Mouse (Mus musculus): ENCODE results near the gene Klc1. TPM values are rescaled to one million over a fixed set of nuclear protein-coding genes. Genes with fewer than 3 reads are reported as not detected.
A peak's percentile ranks its signal among the peaks of the same experiment; 100 is the strongest.
"Not testable (repeated sequence)": the region's sequence is repeated elsewhere in the genome, so short reads cannot be mapped to it uniquely, and the experiment has no call there.

Klc1 gene
- polyA plus RNA-seq, 1 experiment from 2014 or later: 282 TPM

DNA sequence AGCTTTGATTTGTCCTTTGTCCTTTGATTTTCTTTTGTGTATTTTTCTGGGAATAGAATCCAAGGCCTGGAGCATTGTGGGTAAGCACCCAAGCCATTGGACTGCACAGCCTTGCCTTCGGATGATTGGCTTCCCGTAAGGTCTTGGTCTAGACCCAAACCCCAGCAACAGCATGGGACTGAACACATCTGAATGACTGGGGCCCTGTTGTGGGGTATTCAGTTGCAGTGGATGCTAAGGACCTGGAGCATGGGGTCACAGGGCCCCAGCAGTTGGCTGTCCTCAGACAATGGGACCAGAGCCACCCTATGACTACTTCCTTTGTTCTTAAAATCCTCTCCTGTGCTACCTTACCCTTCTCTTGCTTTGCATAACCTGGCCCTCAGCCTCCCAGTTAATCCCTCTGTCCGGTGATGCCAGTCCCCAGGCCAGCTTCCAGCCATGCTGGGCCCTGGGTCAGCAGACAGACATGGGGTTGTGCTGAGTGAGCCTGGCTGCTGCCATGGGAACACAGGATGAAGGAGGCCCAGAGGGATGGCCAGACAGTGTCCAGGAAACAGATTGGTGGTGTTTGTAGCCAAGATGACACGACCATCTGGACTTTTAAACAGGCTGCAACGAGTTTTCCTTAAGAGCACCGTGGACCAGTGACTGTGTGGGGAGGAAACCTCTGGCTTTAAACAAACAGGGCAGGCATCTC lies 33.9 kb upstream of the Klc1 start:
- H3K4me2 ChIP-seq: no peak overlapping the region
- no peak for DNase-seq (ENCODE audit: low spot score, missing footprints)
- peak; percentile 82 for ATAC-seq (ENCODE audit: low FRiP score)
- peak overlapping the region; percentile 50 for H3K27ac ChIP-seq (ENCODE audit: low read depth, low read length)
- peak overlapping the region; percentile 33; the same call in 1 of the 2 replicates for H3K9ac ChIP-seq (ENCODE audit: low read length)
- WGBS: 27% methylated on average over 6 of the region's 6 CpGs
- H3K4me1 ChIP-seq (ENCODE audit: control insufficient read depth, insufficient read depth, low read length): peaks cover 13% of the 10 kb centered on the region
- H3K9me3 ChIP-seq (ENCODE audit: control insufficient read depth, low read length): no peaks in the 10 kb centered on the region
- H3K36me3 ChIP-seq (ENCODE audit: control insufficient read depth, insufficient read depth, low read length): no peaks in the 10 kb centered on the region
- no peak overlapping the region for H3K4me3 ChIP-seq (ENCODE audit: low read depth, low read length)
- no peaks in the 10 kb centered on the region for H3K27me3 ChIP-seq (ENCODE audit: control insufficient read depth, insufficient read depth, low read length)

DNA sequence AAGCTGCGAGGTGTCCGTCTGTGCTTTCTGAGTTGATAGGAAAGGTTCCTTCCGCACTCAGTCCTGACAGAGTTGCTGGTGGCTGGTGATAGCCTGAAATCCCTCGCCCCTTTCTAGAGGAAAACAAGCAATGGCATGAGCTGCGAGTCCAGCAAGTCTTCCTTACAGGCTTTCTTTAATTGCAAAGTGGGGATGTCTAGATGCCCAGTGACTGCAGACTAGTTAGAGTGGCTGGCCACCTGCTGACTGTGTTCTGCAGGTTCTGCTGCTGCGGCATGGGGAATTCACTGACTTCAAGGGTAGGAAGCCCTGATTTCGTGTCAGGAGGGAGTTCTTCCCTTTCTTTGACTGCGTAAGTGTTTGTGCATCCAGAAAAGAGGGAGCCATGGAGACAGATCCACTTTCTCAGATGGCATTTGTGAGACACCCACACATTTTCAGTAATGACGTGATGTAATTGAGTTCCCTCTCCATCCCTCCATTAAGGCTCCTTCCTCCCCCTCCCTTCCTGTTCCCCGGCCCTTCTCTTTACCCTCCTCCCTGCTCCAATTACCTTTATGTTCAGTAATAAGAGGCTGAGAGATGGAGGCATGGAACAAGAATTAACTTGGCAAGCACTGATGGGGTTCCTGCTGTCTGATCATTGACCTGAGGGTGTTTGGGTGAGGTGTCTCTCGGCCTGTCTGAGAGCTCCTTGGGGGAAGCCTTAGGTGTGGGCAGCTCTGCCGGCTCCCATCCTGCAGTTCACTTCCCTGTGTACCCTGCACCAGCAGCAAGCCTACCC lies 33.1 kb upstream of the Klc1 start:
- WGBS: 67% methylated on average over 12 of the region's 12 CpGs

DNA sequence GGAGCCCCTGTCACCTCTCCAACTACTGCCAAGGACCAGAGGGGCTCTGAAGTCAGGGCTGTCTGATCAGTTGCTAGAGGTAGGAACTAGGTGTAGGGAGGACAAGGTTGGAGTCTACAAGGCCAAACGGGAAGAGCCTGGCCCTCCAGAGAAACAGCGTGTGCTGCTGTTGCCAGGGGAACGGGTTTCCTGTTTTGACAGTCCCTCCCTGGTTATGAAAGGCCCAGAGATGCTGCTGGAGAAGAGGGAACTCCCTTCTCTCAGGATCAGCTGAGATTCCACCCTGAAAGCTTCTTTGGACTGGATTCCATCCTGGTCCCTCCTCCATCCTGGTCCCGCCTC lies 32.6 kb upstream of the Klc1 start:
- Histone ChIP-seq H3K4me1 (ENCODE audit: control insufficient read depth, insufficient read depth, low read length) (peaks cover 13% of the 10 kb centered on the region), H3K27ac (ENCODE audit: low read depth, low read length) (no peak overlapping the region), H3K4me3 (ENCODE audit: low read depth, low read length) (no peak overlapping the region), H3K9ac (ENCODE audit: low read length) (no peak overlapping the region), H3K4me2 (no peak overlapping the region), H3K27me3 (ENCODE audit: control insufficient read depth, insufficient read depth, low read length) (no peaks in the 10 kb centered on the region), H3K36me3 (ENCODE audit: control insufficient read depth, insufficient read depth, low read length) (no peaks in the 10 kb centered on the region), H3K9me3 (ENCODE audit: control insufficient read depth, low read length) (no peaks in the 10 kb centered on the region)
- ATAC-seq (ENCODE audit: low FRiP score) (no peak), DNase-seq (ENCODE audit: low spot score, missing footprints) (no peak)
- 72% methylated on average over 4 of the region's 4 CpGs for WGBS

More for the DNA sequence above, 33.1 kb upstream of the Klc1 start:
- Histone ChIP-seq H3K9ac (ENCODE audit: low read length) (no peak overlapping the region), H3K27me3 (ENCODE audit: control insufficient read depth, insufficient read depth, low read length) (no peaks in the 10 kb centered on the region), H3K4me2 (no peak overlapping the region), H3K27ac (ENCODE audit: low read depth, low read length) (peak overlapping the region; percentile 50), H3K36me3 (ENCODE audit: control insufficient read depth, insufficient read depth, low read length) (no peaks in the 10 kb centered on the region), H3K9me3 (ENCODE audit: control insufficient read depth, low read length) (no peaks in the 10 kb centered on the region), H3K4me1 (ENCODE audit: control insufficient read depth, insufficient read depth, low read length) (peaks cover 13% of the 10 kb centered on the region), H3K4me3 (ENCODE audit: low read depth, low read length) (no peak overlapping the region)
- no peak for ATAC-seq (ENCODE audit: low FRiP score)
- no peak for DNase-seq (ENCODE audit: low spot score, missing footprints)

DNA sequence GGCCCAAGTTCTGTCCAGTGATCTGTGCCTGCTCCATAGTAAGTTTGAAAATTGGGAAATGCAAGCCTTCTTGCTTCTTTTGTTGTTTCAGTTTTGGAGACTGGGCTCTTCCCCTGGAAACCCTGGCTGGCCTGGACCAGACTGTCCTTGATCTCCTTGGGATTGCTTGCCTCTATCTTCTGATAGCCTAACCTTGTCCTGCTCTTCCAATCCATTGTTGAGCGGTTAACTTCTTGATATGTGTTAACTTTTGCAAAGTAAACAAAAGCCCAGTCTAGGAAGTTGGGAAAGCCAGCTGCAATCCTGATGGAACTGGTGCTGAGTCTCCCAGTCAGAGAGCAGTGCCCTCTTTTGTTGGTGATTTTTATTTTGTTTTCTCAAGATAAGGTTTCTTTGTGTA lies 30.7 kb upstream of the Klc1 start:
- no peak overlapping the region for H3K9ac ChIP-seq (ENCODE audit: low read length)
- DNase-seq (ENCODE audit: low spot score, missing footprints) (no peak), ATAC-seq (ENCODE audit: low FRiP score) (no peak)
- H3K4me1 ChIP-seq (ENCODE audit: control insufficient read depth, insufficient read depth, low read length): peaks cover 13% of the 10 kb centered on the region
- H3K9me3 ChIP-seq (ENCODE audit: control insufficient read depth, low read length): no peaks in the 10 kb centered on the region
- WGBS: 97% methylated on average over 1 of the region's 1 CpGs
- no peak overlapping the region for H3K27ac ChIP-seq (ENCODE audit: low read depth, low read length)
- no peak overlapping the region for H3K4me3 ChIP-seq (ENCODE audit: low read depth, low read length)
- no peaks in the 10 kb centered on the region for H3K27me3 ChIP-seq (ENCODE audit: control insufficient read depth, insufficient read depth, low read length)
- no peak overlapping the region for H3K4me2 ChIP-seq
- H3K36me3 ChIP-seq (ENCODE audit: control insufficient read depth, insufficient read depth, low read length): no peaks in the 10 kb centered on the region

DNA sequence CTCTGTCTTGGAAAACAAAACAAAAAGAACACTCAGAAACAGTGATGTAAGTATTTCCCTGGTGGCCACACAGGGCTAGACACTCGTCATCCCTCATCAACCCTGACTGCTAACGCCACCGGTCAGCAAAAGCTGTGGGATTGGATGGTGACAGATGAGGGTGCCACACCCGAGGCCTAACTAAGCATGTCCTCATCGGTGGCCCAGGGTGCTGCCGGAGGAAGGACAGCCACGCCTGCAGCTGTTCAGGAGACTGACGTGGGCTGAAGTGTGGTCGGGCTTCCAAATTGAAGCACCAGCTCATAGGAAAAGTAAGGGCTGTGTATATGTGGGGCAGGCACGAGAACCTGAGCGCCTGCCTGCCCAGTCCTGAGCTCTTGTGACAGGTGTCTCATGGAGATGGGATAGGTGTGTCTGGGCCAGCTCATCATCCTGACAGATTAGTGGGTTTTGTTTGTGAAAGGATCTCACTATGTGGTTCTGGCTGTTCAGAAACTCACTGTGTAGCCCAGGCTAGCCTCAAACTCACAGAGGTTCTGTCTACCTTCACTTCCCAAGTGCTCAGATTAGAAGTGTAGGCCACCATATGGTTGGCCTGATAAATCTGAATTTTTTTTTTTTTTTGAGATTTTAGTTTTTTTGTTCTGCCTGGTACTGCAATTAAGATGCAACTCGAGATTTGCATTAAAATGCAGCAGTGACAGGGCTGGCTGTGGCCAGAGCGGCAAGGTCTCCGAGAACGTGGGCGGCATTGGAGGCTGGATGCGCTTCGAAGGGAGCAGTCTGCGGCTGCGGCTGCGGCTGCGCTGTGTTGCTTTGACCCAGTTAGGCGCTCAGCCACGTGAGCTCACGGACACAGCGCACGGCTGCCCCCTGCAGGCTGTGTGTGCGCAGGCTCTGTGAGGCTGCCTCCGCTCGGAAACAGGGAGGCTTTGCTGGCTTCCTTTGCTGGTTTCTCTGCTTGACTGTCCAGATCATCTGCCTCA lies 26.5 kb upstream of the Klc1 start:
- H3K4me1 ChIP-seq (ENCODE audit: control insufficient read depth, insufficient read depth, low read length): no peaks in the 10 kb centered on the region
- H3K36me3 ChIP-seq (ENCODE audit: control insufficient read depth, insufficient read depth, low read length): no peaks in the 10 kb centered on the region; the same call in 1 of the 2 replicates
- H3K9me3 ChIP-seq (ENCODE audit: control insufficient read depth, low read length): no peaks in the 10 kb centered on the region
- 33% methylated on average over 30 of the region's 30 CpGs for WGBS
- no peak overlapping the region for H3K4me2 ChIP-seq
- peak; percentile 99 for DNase-seq (ENCODE audit: low spot score, missing footprints)
- no peak overlapping the region for H3K4me3 ChIP-seq (ENCODE audit: low read depth, low read length)
- peak; percentile 91 for ATAC-seq (ENCODE audit: low FRiP score)
- 0 out of 2 replicates have a peak overlapping the region, but pooled peaks have one; percentile 20 for H3K9ac ChIP-seq (ENCODE audit: low read length)
- H3K27me3 ChIP-seq (ENCODE audit: control insufficient read depth, insufficient read depth, low read length): no peaks in the 10 kb centered on the region
- no peak overlapping the region for H3K27ac ChIP-seq (ENCODE audit: low read depth, low read length)

DNA sequence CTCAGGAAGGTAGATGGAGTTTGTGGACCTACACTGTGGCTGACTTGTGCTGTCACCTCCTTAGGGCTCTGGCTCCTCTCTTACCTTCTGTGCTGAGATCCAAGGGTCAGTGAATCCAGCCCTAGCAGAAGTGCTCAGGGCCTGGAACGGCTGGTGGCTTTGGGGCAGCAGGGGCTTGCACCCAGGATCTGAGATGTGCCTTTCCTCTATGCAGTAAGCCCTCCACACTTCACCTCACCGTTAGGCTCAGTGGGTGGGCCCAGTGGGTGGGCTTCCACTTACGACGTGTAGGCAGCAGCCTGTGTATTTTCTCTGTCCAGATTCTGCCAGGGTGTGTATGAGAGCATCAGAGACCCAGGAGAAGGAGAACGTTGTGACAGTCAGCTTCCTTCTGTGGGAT lies 25.7 kb upstream of the Klc1 start:
- ATAC-seq (ENCODE audit: low FRiP score) (peak; percentile 46; the same call in 1 of the 2 replicates), DNase-seq (ENCODE audit: low spot score, missing footprints) (no peak)
- no peaks in the 10 kb centered on the region for H3K9me3 ChIP-seq (ENCODE audit: control insufficient read depth, low read length)
- no peaks in the 10 kb centered on the region; the same call in 1 of the 2 replicates for H3K36me3 ChIP-seq (ENCODE audit: control insufficient read depth, insufficient read depth, low read length)
- no peak overlapping the region for H3K4me3 ChIP-seq (ENCODE audit: low read depth, low read length)
- WGBS: 54% methylated on average over 5 of the region's 5 CpGs
- H3K4me1 ChIP-seq (ENCODE audit: control insufficient read depth, insufficient read depth, low read length): no peaks in the 10 kb centered on the region
- H3K27me3 ChIP-seq (ENCODE audit: control insufficient read depth, insufficient read depth, low read length): no peaks in the 10 kb centered on the region
- peak overlapping the region; percentile 20; the same call in 1 of the 2 replicates for H3K9ac ChIP-seq (ENCODE audit: low read length)
- no peak overlapping the region for H3K4me2 ChIP-seq
- H3K27ac ChIP-seq (ENCODE audit: low read depth, low read length): no peak overlapping the region

DNA sequence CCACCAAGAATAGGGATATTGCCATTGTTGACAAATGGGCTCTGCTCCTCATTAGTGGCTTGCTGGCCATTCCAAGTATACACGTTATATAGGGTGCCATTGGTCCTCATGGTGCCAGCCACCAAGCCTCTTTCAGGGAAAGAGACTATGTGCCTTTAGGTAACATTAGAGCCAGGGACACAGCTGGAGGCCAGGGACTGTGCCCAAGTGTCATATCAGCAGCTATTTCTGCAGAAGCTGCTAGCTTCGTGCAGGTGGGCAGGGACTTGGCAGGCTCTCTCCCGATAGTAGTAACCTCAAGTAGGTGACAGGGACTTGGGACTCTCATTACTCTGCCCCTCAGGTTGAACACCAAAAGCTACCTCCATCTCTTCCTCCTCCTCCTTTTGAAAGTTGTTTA lies 23.7 kb upstream of the Klc1 start:
- Histone ChIP-seq H3K27ac (ENCODE audit: low read depth, low read length) (no peak overlapping the region), H3K9ac (ENCODE audit: low read length) (no peak overlapping the region), H3K4me3 (ENCODE audit: low read depth, low read length) (no peak overlapping the region), H3K27me3 (ENCODE audit: control insufficient read depth, insufficient read depth, low read length) (no peaks in the 10 kb centered on the region), H3K4me2 (no peak overlapping the region), H3K36me3 (ENCODE audit: control insufficient read depth, insufficient read depth, low read length) (no peaks in the 10 kb centered on the region; the same call in 1 of the 2 replicates), H3K4me1 (ENCODE audit: control insufficient read depth, insufficient read depth, low read length) (no peaks in the 10 kb centered on the region), H3K9me3 (ENCODE audit: control insufficient read depth, low read length) (no peaks in the 10 kb centered on the region)
- WGBS: 96% methylated on average over 3 of the region's 3 CpGs
- DNase-seq (ENCODE audit: low spot score, missing footprints) (no peak), ATAC-seq (ENCODE audit: low FRiP score) (no peak)

DNA sequence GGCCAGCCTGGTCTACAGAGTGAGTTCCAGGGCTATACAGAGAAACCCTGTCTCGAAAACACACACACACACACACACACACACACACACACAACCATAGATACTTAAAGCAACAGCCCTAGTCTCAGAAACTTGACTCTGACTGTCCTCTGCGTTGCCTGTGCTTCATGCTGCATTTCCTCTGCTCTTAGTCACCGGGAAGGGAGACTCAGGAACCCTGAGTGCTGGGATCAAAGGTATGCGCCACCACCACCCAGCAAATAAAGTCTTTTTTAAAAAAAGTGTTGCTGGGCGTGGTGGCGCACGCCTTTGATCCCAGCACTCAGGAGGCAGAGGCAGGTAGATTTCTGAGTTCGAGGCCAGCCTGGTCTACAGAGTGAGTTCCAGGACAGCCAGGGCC lies 22.0 kb upstream of the Klc1 start:
- not testable (repeated sequence) for H3K4me3 ChIP-seq (ENCODE audit: low read depth, low read length)

More for the DNA sequence above, 22.0 kb upstream of the Klc1 start:
- peak; percentile 54 for DNase-seq (ENCODE audit: low spot score, missing footprints)
- H3K4me2 ChIP-seq; H3K27me3 ChIP-seq (ENCODE audit: control insufficient read depth, insufficient read depth, low read length); H3K4me1 ChIP-seq (ENCODE audit: control insufficient read depth, insufficient read depth, low read length); H3K36me3 ChIP-seq (ENCODE audit: control insufficient read depth, insufficient read depth, low read length); H3K27ac ChIP-seq (ENCODE audit: low read depth, low read length); ATAC-seq (ENCODE audit: low FRiP score); H3K9ac ChIP-seq (ENCODE audit: low read length); H3K9me3 ChIP-seq (ENCODE audit: control insufficient read depth, low read length): not testable (repeated sequence)
- 90% methylated on average over 8 of the region's 8 CpGs for WGBS
